Mouse (Mus musculus) regulatory T cell (primary cell): ENCODE results near the gene Ndufs4.
"Not testable (repeated sequence)": the region's sequence is repeated elsewhere in the genome, so short reads cannot be mapped to it uniquely, and the experiment has no call there.

Experiments
- in situ Hi-C: fragments of 300-600 bp; cut with MboI, MseI; formaldehyde crosslinking; loops from one replicate; pipeline ENCODE4 v1.15.1; 2025; ENCODE audit warnings: high pct_unique_total_duplicates

Gene Ndufs4

DNA sequence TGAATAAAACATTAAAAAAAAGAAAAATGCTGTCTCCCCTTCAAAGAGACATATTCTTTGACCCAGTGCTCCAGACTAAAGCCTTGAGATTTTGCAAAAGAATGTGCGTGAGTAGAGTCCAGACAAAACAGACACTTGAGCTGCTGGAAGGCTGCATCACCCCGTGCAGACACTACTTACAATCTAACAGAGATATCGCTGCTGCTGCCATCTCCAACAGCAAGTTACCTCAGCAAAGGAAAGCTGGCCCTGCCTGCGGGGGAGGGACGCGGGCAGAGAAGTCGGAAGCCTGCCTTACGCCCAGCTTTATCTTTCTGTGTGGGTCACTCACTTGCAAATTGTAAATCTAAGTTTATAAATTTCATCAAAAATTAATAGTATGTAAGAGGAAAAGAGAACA lies 45.1 kb downstream of the Ndufs4 start:
- in situ Hi-C loops, result no loop called here

DNA sequence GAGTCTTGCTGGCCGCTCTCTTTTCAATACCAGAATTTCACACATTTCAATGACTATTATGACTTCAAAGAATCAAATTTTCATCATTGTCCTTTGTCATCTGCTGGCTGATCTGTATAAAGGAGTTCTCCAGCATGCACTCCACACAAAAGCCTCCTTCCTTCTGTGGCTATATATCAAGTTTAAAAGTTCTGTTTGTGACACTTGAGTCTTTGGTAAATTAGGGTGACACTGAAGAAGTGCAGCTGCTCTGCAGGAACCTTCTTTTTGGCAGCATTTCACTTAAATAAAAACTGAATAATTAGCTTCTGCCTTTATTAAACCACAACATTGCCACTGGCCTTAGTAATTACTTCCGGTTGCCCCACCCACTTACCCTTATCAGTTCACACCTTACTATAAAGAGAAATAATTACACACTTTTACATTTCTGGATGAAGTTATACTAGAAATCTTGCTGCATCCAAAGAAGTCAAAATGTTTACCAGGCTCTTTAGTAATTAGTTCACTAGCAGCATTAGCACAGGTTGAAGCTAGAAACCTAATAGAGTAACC lies 68.1 kb downstream of the Ndufs4 start:
- in situ Hi-C loops, result no loop called here

DNA sequence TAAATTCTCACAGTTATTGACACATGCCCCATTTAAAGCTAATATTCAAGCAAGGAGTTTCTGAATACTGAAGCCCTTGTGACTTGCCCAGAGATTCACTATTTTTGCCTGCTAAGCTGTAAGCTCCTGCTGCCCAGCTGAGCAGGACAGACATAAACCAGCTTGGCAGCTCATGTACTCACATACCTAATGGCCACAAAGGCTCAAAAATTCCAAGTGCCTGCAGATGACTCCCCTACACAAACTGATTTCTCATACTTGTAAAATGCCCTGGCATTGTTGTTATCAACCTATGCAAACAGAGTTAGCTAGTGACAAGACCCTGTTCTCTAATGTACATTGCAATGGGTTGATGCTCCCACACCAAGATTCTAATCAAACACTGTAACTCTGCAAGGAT lies 68.9 kb downstream of the Ndufs4 start:
- in situ Hi-C loops, result no loop called here

DNA sequence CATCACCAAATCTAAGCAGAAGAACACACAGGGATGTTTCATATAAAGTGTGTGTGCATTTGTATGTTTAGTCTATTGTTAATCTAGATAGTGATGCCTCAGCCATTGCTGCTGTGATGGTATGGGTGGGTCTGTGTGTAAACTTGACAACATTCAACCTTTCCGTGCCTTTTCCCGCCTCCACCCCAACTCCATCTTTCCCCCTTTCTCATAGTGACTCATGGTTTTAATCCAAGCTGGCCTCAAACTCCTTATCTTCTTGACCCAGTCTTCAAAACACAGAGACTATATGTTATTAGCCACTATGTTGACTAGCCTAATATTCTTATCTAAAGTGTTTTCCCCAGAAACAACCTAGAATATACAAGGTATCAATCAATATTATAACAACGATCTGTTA lies 72.7 kb downstream of the Ndufs4 start:
- in situ Hi-C loops, result no loop called here

DNA sequence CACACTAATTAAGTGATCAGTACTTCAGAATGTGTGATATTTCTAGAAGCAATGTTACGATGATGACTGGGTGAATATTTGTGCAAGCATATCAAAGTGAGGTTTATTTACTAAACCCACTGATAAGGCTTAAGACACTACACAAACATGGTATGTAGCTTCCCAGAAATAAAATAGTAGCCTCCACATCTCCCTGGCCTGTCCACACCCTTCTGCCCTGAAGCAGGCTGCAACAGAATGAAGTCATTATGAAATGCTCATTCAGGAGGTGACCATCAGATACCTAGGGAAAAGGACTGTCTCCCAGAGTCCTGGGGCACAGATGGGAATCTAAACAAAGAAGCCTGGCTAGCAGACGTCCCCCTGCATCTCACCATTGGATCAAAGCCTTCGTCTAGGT lies 73.1 kb downstream of the Ndufs4 start:
- in situ Hi-C loops, result no loop called here

DNA sequence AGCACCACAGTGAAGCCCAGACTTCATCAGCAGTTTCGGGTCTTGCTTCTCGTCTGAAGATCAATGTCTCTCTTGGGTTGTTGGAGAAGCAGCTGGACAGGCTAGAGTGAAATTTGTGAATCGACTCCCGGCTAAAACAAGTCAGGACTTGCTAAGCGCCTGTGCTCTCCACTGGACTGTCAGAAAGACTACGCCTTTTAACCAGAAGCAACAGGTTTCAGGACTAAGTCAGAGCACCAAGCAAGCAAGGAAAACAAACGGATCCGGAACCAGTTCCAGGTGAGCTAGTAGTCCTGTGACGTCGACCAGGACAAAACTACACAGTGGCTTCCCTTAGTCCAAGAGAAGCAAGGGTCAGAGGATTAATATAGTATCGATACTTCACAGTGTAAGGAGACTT lies 77.5 kb downstream of the Ndufs4 start:
- in situ Hi-C loops, result no loop called here

DNA sequence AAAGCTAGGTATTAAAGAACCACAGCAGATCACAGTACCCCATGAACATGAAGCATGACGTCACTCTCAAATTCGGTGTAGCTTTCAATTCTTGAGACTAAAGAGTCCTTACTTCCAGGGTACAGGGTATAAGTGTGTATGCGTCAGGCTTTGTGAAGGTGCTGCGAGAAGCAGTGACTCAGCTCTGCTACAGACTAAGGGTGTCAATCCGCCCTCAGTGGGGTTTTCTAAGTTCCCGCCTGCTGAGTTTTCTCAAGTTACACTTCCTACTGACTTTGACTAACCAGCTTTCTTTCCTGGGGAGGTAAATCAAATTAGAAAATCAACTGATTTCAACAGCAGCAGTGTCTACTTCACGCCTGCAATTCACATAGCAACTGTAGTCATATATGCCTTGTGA lies 83.4 kb downstream of the Ndufs4 start:
- in situ Hi-C loops, result no loop called here

DNA sequence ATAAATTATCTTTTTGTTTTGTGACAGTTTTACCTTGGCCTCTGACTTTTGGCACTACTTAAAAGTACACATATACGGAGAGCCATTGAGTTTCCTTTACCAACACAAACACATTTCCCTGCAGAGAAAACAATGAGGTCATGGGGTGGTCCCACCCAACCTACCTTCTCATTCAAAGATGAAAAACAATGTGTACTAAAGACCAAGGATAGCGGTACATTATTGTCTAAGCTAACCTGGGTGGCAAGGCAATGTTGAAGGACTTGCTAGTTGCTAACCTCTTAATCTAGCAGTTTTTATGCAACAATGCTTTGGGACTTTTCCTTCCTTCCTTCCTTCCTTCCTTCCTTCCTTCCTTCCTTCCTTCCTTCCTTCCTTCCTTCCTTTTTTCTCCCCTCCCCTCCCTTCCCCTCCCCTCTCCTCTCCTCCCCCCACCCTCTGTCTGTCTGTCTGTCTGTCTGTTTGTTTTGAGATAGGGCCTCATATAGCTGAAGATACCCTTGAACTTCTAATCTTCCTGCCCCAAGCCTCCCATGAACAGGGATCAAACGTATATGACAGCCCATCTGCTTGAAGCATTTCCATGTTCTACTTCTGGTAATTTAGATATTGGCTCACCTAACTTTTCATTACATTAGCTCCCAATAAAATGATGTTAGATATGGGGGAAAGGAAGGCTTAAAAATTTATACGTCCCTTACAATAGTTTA lies 84.4 kb downstream of the Ndufs4 start:
- in situ Hi-C loops, result no loop called here

DNA sequence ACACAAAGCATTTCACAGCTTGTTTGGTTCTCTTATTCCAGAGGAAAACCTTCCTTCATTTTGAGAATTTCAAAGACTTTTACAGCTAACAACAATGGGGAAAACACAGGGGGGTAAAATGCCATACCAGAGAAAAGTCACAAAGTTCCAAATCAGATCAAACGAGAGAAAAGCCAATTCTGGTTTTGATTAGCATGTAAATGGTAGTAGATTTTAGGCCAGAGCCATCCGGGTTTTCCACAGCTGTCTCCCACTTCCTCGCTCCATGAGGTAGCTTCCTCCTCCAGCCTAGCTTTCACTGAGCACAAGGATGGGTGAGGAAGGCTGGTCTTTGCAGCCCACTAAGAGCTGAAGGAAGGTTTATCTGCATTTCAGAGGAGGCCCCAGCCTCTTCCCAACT lies 90.3 kb downstream of the Ndufs4 start:
- in situ Hi-C loops, result no loop called here

DNA sequence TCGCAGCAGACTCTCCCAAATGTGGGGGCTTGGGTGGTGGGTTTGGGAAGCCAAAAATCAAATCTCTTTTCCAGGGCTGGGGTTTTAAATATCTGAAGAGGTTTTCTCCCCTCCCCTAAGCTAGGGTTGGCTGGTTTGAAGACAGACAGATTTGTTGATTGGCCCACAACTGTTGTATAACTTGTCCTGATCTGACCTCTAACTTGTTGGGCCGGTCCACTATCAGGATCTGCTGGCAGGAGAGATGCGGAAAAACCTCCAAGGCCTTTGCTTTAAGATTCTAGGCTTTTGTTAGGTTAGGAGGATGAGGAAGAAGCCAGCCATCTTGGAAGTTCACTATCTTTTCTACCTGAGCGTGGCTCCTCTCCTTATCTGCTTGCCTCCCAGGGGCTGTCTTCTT lies 91.5 kb downstream of the Ndufs4 start:
- in situ Hi-C loops, result no loop called here

DNA sequence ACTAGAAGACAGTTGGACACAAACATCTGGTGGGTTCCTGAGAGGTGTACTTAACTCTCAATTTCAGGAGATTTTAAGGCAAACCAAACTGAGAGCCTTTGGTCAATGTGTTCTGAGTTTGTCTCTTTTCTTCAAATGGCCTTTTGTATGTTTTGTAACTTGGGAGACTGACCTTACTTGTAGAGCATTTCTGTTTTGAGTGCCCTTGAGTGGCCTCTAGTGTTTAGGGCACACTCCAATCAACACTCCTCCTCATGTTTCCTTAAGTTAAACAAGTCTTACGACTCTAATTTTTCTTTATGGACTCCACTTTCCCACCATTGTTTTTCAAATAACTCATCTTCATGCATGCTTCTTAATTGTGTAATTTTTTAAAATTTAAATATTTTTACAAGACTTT lies 98.6 kb downstream of the Ndufs4 start:
- in situ Hi-C loops, result no loop called here

DNA sequence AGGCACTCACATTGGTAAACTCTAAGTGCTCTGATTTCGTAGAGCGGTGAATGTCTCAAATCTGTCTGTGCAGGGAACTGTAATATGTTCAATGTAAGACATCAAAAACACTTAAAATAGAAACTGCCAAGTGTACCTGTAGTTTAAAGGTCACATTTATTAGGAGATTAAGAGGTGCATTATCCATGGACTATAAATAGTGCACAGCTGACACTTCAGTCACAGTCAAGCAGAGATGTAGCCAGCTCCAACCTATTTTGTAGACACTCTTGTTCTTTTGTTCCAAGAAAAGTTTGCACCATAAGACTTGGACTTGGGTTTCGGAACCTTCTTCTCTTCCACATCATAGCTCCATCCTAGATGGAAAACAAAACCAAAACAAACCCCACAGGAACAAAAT lies 99.5 kb downstream of the Ndufs4 start:
- in situ Hi-C loops, result no loop called here

DNA sequence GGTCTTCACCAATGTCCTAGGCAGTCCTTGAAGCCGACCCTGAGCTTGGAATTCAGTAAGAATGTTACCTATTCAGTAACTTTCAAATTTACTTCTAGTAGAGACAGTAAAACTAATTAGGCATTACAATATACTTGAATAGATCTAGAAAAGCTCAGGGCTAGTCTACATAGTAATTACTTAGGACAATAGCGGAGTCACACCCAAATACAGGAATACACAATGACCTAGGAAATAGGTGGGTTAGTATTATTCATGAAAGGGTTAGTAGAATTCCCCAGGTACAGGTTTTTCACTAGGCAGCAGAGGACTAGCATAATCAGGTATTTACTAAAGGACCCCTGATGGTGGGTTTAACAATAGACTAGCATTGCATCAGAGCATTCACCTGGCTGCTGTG lies 109.4 kb downstream of the Ndufs4 start:
- in situ Hi-C loops, result not testable (repeated sequence)

DNA sequence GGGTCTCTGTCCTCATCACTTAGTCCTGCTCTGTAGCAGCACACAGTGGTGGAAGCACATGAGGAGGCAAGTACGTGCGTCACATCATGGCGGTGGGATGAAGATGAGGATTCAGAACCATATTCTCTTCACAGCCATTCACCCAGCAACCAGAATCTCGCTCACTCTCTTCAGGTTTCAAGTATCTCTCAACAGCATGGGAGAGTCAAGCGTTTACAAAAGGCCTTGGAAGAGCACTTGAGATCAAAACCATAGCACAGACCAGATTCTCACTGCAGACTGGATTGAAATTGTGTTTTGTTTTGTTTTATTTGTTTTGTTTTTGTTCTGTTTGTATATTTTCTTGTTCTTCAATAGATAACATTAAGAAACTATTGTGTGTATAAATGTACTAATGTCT lies 110.8 kb downstream of the Ndufs4 start:
- in situ Hi-C loops, result no loop called here

DNA sequence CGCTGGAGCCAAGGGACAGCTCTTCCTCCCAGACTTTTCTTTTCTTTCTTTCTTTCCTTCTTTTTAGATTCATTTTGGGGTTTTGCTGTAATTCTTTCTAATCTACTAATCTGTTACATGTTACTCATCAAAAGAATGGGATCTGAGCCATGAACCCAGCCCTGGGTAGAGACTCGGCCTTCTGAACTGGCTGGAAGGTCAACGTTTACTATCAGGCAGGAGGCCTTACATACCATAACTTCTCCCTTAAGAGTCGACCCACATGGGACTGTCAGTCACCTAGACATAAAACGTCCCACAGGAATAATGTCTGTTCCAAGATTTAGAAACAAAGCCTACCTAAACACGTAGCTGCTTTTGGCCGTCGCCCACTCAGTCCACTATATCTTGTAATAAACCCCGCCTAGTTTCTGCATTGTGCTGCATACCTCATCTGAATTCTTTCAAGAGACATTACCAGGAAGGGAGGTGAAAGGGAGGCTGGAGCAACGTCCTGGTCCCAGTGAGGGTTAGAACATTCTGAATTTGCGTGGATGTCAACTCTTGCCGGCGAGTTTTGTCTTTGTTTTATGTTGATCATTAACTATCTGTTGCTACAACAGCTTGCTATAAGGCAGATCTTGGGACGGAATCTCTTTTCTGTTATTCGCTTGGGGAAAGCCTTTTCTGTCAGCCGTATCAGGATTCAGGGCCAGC lies 116.5 kb downstream of the Ndufs4 start:
- in situ Hi-C loops, result no loop called here

DNA sequence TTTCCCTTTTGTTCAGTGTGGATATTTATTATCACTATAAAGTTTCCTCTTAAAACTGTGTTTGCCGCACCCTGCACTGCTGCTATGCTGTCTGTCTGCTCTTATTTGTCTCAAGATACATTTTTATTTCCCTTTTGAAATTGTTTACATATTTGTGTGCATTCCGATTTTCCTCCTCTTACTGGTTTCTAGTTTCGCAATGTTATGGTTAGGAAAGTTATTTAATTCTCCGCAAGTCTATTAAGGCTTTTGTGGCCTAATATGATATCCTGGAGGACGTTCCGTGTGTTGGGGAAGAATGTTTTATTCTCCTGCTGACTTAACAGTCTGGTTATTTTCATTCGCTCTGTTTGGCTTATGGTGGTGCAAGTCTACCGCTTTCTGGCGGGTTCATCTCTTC lies 120.3 kb downstream of the Ndufs4 start:
- in situ Hi-C loops, result loop anchor here (10.0 kb wide), 1 partner anchor 1607 kb away; no protein-coding TSS in a partner anchor

DNA sequence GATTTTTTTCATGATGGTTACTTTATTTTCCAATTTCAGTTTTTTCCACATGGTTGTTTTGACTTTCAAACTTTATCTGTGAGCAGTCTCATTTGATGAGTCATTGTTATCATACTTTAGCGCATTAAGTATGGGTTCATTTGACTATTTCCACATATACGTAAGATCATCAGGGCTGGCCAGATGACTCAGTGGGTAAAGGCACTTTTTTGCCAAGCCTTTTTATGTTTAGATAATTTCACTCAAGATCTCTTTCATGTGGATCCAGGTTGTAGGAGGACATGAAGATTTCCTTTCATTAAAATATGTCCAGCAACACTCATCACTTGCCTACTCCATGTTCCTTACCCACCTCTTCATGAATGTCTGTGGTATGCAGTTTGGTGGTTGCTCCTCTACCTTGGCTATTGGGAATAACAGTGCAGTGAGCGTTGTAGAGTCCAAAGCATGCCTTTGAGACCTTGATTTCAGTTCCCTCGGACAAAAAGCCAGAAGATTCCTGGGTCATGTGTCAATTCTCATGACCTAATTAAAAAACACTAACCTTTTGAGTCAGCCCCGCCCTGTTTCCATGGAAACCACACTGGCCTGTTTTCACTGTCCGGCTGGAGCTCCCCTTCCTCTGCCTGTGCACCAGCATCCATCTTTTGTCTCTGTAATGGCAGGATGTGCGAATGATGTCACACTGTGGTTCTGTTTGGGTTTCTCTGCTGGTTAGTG lies 127.4 kb downstream of the Ndufs4 start:
- in situ Hi-C loops, result loop anchor here (10.0 kb wide), 1 partner anchor 1614 kb away; no protein-coding TSS in a partner anchor

DNA sequence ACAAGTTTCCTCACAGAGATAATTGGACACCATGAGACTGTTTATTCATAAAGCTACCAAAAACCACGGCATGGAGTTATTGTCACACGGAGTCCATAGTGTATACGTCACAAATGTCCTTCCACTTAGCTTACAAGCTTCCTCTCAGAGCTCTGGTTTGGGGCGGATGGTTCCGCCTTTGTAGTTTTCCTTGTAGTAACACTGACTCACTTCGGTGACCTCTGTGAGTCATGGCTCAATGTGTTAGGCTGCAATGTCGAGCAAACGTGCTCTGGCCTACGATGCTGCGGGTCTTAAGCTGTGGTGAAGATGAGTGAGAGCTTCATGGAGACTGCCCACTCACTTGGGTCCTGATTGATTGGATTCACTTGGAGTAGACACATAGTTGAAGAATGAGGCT lies 133.4 kb downstream of the Ndufs4 start:
- in situ Hi-C loops, result no loop called here
